Comparison of ENCODE assay signal across 11 mouse cellular contexts in the genomic region with DNA sequence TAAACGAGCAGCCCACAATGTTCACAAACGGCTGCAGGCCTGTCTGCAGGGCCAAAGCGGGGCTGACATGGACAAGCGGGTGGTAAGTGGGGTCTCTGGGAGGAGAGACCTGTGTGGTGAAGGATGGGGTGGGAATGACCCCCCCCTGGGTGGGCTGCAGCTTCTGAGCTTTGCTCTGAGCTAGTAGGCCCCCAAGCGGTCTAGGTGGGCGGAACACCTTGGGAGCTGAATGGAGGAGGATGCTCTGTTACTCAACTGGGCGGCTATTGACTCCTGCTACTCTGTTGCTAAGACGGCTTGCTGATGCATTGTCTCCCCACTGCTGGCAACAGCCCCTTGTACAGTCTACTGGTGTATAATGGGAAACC. TPM values are rescaled to one million over a fixed set of nuclear protein-coding genes. Genes with fewer than 3 reads are reported as not detected.
DNase-seq lines count a peak whose midpoint lies in the region; ATAC-seq and TF ChIP-seq lines count a peak whose summit lies in the region.
"Had no signal": no experiment of that assay in that cellular context is flagged by ENCODE, and none has a peak within 500 bp of the region (broad histone marks: within the 10 kb centered on the region; RNA-seq: fewer than 3 reads in every experiment).

No protein-coding gene starts in this region.

- TF ChIP-seq CTCF in hindbrain, postnatal 0 days (IDR thresholded peaks at IDR 0.05; ENCODE audit: low read depth) = peak; percentile 33; the same call in 1 of the 2 replicates

- no peak for DNase-seq in heart, adult 18-20 months
- DNase-seq in neural tube, embryonic 11.5 days (ENCODE audit: low spot score) = no peak
- no peak for DNase-seq in neural tube, embryonic 10.5 days (ENCODE audit: extremely low spot score, low spot score)
- DNase-seq in hindbrain, postnatal 0 days (ENCODE audit: low spot score) = no peak
- DNase-seq in naive thymus-derived CD4-positive, alpha-beta T cell, adult 2 months (ENCODE audit: low read depth) = peak; percentile 47
- DNase-seq in yolk sac, embryonic 10.5 days (ENCODE audit: low spot score) = no peak
- no peak for DNase-seq in layer of hippocampus, postnatal 25 days (ENCODE audit: extremely low spot score in 1 of 2, low spot score in 1 of 2)

- peaks cover 52% of the 10 kb centered on the region for H3K4me1 ChIP-seq in heart, embryonic 13.5 days
- H3K4me1 ChIP-seq in neural tube, embryonic 11.5 days (ENCODE audit: control insufficient read depth, insufficient read depth, low read length) = peaks cover 9% of the 10 kb centered on the region
- peaks cover 10% of the 10 kb centered on the region; the same call in 1 of the 2 replicates for H3K4me1 ChIP-seq in hindbrain, postnatal 0 days (ENCODE audit: insufficient read depth, low read length)

- peaks cover 51% of the 10 kb centered on the region for H3K36me3 ChIP-seq in heart, embryonic 13.5 days
- H3K36me3 ChIP-seq in neural tube, embryonic 11.5 days (ENCODE audit: control insufficient read depth, insufficient read depth, low read length) = no peaks in the 10 kb centered on the region; the same call in 1 of the 2 replicates
- H3K36me3 ChIP-seq in hindbrain, postnatal 0 days (ENCODE audit: insufficient read depth, low read length) = no peaks in the 10 kb centered on the region

- H3K27ac ChIP-seq in heart, embryonic 13.5 days (replicated peaks) = peak overlapping the region; percentile 84; the same call in 1 of the 2 replicates
- no peak overlapping the region for H3K27ac ChIP-seq in neural tube, embryonic 11.5 days (ENCODE audit: low read depth, low read length)
- H3K27ac ChIP-seq in hindbrain, postnatal 0 days = no peak overlapping the region

- WGBS in heart, embryonic 13.5 days = 56% methylated on average over 8 of the region's 8 CpGs
- WGBS in neural tube, embryonic 11.5 days = 36% methylated on average over 8 of the region's 8 CpGs
- WGBS in hindbrain, postnatal 0 days = 46% methylated on average over 8 of the region's 8 CpGs

- no peak for ATAC-seq in heart, embryonic 13.5 days (ENCODE audit: extremely low read depth, insufficient number of reproducible peaks, low FRiP score, low TSS enrichment)
- no peak for ATAC-seq in neural tube, embryonic 11.5 days (ENCODE audit: insufficient read depth, low FRiP score, low TSS enrichment)
- no peak for ATAC-seq in hindbrain, postnatal 0 days

- no peaks in the 10 kb centered on the region for H3K9me3 ChIP-seq in heart, embryonic 13.5 days
- no peaks in the 10 kb centered on the region for H3K9me3 ChIP-seq in neural tube, embryonic 11.5 days (ENCODE audit: control insufficient read depth, low read length)
- H3K9me3 ChIP-seq in hindbrain, postnatal 0 days (ENCODE audit: low read length) = no peaks in the 10 kb centered on the region

- peak overlapping the region; percentile 96 for H3K9ac ChIP-seq in heart, embryonic 13.5 days
- H3K9ac ChIP-seq in neural tube, embryonic 11.5 days (ENCODE audit: low read length) = no peak overlapping the region; the same call in 1 of the 2 replicates
- H3K9ac ChIP-seq in hindbrain, postnatal 0 days (replicated peaks; ENCODE audit: low read length) = no peak overlapping the region

- H3K4me2 ChIP-seq in heart, embryonic 13.5 days = peak overlapping the region; percentile 94
- peak overlapping the region; percentile 91 for H3K4me2 ChIP-seq in neural tube, embryonic 11.5 days (ENCODE audit: low read depth)
- no peak overlapping the region for H3K4me2 ChIP-seq in hindbrain, postnatal 0 days (ENCODE audit: low read depth, low read length)

- no peaks in the 10 kb centered on the region for H3K27me3 ChIP-seq in heart, embryonic 13.5 days (replicated peaks)
- no peaks in the 10 kb centered on the region for H3K27me3 ChIP-seq in neural tube, embryonic 11.5 days (ENCODE audit: control insufficient read depth, insufficient read depth, low read length)
- 0 out of 2 replicates have a peak, but pooled peaks cover 3% of the 10 kb centered on the region for H3K27me3 ChIP-seq in hindbrain, postnatal 0 days (ENCODE audit: insufficient read depth, low read length)

- peak overlapping the region; percentile 88 for H3K4me3 ChIP-seq in heart, embryonic 13.5 days
- H3K4me3 ChIP-seq in neural tube, embryonic 11.5 days (ENCODE audit: low read depth, low read length) = peak overlapping the region; percentile 54
- no peak overlapping the region for H3K4me3 ChIP-seq in hindbrain, postnatal 0 days (ENCODE audit: low read length)

RNA-seq across cellular contexts. Expression of gene Sh3bp1, which starts 1.8 kb away (rescaled TPM):
- 18.8 and 19.5 TPM in 2 replicates for polyA plus RNA-seq in heart, embryonic 13.5 days (2015; fragmentation: Nextera tagmentation; extraction: Ambion mirVana)
- 1 to 10 TPM; 3.5 to 7.1 TPM for total RNA-seq in heart, adult 18-20 months (2021)
- polyA plus RNA-seq in neural tube, embryonic 11.5 days (2014; fragmentation: Nextera tagmentation; extraction: Ambion mirVana) = 14.4 and 15.3 TPM in 2 replicates
- total RNA-seq in hindbrain, postnatal 0 days (2014; rRNA removed) = 2.4 and 6.2 TPM in 2 replicates
- 4.4 and 5.5 TPM in 2 replicates for polyA plus RNA-seq in hindbrain, postnatal 0 days (2015; fragmentation: Nextera tagmentation; extraction: Ambion mirVana)
- 10 to 100 TPM; 24.3 to 25.3 TPM for total RNA-seq in layer of hippocampus, postnatal 25 days (2021)

RNA-seq across cellular contexts. Expression of gene Gm49510, which starts 1.9 kb away (rescaled TPM):
- 0.20 and 0.31 TPM in 2 replicates for polyA plus RNA-seq in heart, embryonic 13.5 days (2015; fragmentation: Nextera tagmentation; extraction: Ambion mirVana)
- total RNA-seq in heart, adult 18-20 months (2021) = under 1 TPM; 0.10 to 0.27 TPM
- 0.27 TPM in 1 of 2 replicates, not detected in the other for polyA plus RNA-seq in neural tube, embryonic 11.5 days (2014; fragmentation: Nextera tagmentation; extraction: Ambion mirVana)
- 0.72 TPM in 1 of 2 replicates, not detected in the other for total RNA-seq in hindbrain, postnatal 0 days (2014; rRNA removed)
- not detected in 2 replicates for polyA plus RNA-seq in hindbrain, postnatal 0 days (2015; fragmentation: Nextera tagmentation; extraction: Ambion mirVana)
- not detected for total RNA-seq in layer of hippocampus, postnatal 25 days (2021)
- total RNA-seq: ES-E14; layer of hippocampus, postnatal 10 days had no signal
- polyA plus RNA-seq: brain, embryonic 14.5 days had no signal

RNA-seq across cellular contexts. Expression of gene Pdxp, which starts 12.3 kb away (rescaled TPM):
- polyA plus RNA-seq in heart, embryonic 13.5 days (2015; fragmentation: Nextera tagmentation; extraction: Ambion mirVana) = 20.2 and 21.2 TPM in 2 replicates
- total RNA-seq in heart, adult 18-20 months (2021) = under 1 TPM; 0.62 to 0.64 TPM
- polyA plus RNA-seq in neural tube, embryonic 11.5 days (2014; fragmentation: Nextera tagmentation; extraction: Ambion mirVana) = 34.9 and 36.0 TPM in 2 replicates
- 300 and 339 TPM in 2 replicates for total RNA-seq in hindbrain, postnatal 0 days (2014; rRNA removed)
- polyA plus RNA-seq in hindbrain, postnatal 0 days (2015; fragmentation: Nextera tagmentation; extraction: Ambion mirVana) = 124 and 141 TPM in 2 replicates
- 100 to 1,000 TPM; 161 to 187 TPM for total RNA-seq in layer of hippocampus, postnatal 25 days (2021)

RNA-seq across cellular contexts. Expression of gene Gga1, which starts 24.4 kb away (rescaled TPM):
- 44.3 and 46.2 TPM in 2 replicates for polyA plus RNA-seq in heart, embryonic 13.5 days (2015; fragmentation: Nextera tagmentation; extraction: Ambion mirVana)
- total RNA-seq in heart, adult 18-20 months (2021) = 10 to 100 TPM; 40.3 to 45.2 TPM
- 36.4 and 37.0 TPM in 2 replicates for polyA plus RNA-seq in neural tube, embryonic 11.5 days (2014; fragmentation: Nextera tagmentation; extraction: Ambion mirVana)
- total RNA-seq in hindbrain, postnatal 0 days (2014; rRNA removed) = 40.0 and 47.1 TPM in 2 replicates
- 40.1 and 41.2 TPM in 2 replicates for polyA plus RNA-seq in hindbrain, postnatal 0 days (2015; fragmentation: Nextera tagmentation; extraction: Ambion mirVana)
- 10 to 100 TPM; 57.1 to 59.0 TPM for total RNA-seq in layer of hippocampus, postnatal 25 days (2021)

RNA-seq across cellular contexts. Expression of gene Lgals1, which starts 25.1 kb away (rescaled TPM):
- polyA plus RNA-seq in heart, embryonic 13.5 days (2015; fragmentation: Nextera tagmentation; extraction: Ambion mirVana) = 798 and 814 TPM in 2 replicates
- total RNA-seq in heart, adult 18-20 months (2021) = 100 to 1,000 TPM; 185 to 222 TPM
- polyA plus RNA-seq in neural tube, embryonic 11.5 days (2014; fragmentation: Nextera tagmentation; extraction: Ambion mirVana) = 263 and 311 TPM in 2 replicates
- total RNA-seq in hindbrain, postnatal 0 days (2014; rRNA removed) = 67.6 and 91.5 TPM in 2 replicates
- 141 and 144 TPM in 2 replicates for polyA plus RNA-seq in hindbrain, postnatal 0 days (2015; fragmentation: Nextera tagmentation; extraction: Ambion mirVana)
- 10 to 100 TPM; 15.0 to 18.0 TPM for total RNA-seq in layer of hippocampus, postnatal 25 days (2021)

Comparison
In these comparisons a context has a peak if more than half of its experiments do, and no peak if none do; other contexts are left out.
1. RNA of gene Pdxp, which starts 12.3 kb away (total RNA-seq): 300 to 339 TPM in hindbrain, postnatal 0 days and 161 to 187 TPM in layer of hippocampus, postnatal 25 days; 0.62 to 0.64 TPM in heart, adult 18-20 months; every median in the first group is over 10 times any median in the second.